Mouse (Mus musculus): ENCODE measurements at regions not wholly inside any gene's neighbourhood (a gene's known extent, or its start where the extent isn't known, plus 50 kb on each side); places are given as distances from the start of the nearest gene placed in this dataset.

- no peak for TF ChIP-seq EP300 (IDR thresholded peaks at IDR 0.05; ENCODE audit: low read depth)
- no peak for TF ChIP-seq CTCF (IDR thresholded peaks at IDR 0.05; ENCODE audit: low read depth)
These were observed 278.6 kb upstream of the Btbd3 start for GRCm38 (mm10) chr2:137977767-137978166.

All from liver, embryonic 14.5 days (tissue).